Mouse (Mus musculus) midbrain, embryonic 10.5 days (tissue): Measurements from ENCODE around the gene 4930503B20Rik. TPM values are rescaled to one million over a fixed set of nuclear protein-coding genes. Genes with fewer than 3 reads are reported as not detected.

Experiments used
- DNase-seq: peaks from one replicate; pipeline ENCODE4 v3.0.0-alpha.2; 2017; ENCODE audit warnings: low spot score
- H3K27ac ChIP-seq: fragments of 300-500 bp; sonication (generic); replicated peaks from 2 replicates; pipeline ENCODE4 v1.5.1; 2016; ENCODE audit warnings: mild to moderate bottlenecking
- H3K27me3 ChIP-seq: fragments of 300-500 bp; sonication (generic); 2 replicates; pipeline ENCODE4 v1.6.1; 2016; ENCODE audit warnings: low read depth, mild to moderate bottlenecking; ENCODE audit not compliant: poor library complexity, severe bottlenecking
- H3K36me3 ChIP-seq: fragments of 300-500 bp; sonication (generic); 2 replicates; pipeline ENCODE4 v1.6.1; 2016; ENCODE audit warnings: mild to moderate bottlenecking, moderate library complexity
- H3K4me1 ChIP-seq: fragments of 300-500 bp; sonication (generic); 2 replicates; pipeline ENCODE4 v1.6.1; 2016
- H3K4me3 ChIP-seq: fragments of 300-500 bp; sonication (generic); 2 replicates; pipeline ENCODE4 v1.5.1; 2016; ENCODE audit warnings: mild to moderate bottlenecking, moderate library complexity
- H3K9me3 ChIP-seq: fragments of 300-500 bp; sonication (generic); replicated peaks from 2 replicates; pipeline ENCODE4 v1.6.1; 2016; ENCODE audit warnings: mild to moderate bottlenecking
- WGBS: fragments of 180-500 bp; shearing (Covaris S2); methylation state at CpG from one replicate; pipeline ENCODE4 v1.1.7; 2016; 5-methylcytosine and 5-hydroxymethylcytosine counted together
- polyA plus RNA-seq: library from polyadenylated mRNA; unstranded; fragments of >200 nt; fragmentation: Nextera tagmentation; extraction: Ambion mirVana; gene quantifications from 2 replicates; pipeline ENCODE4 v1.2.1, GENCODE M21; 2016

The 4930503B20Rik gene
- polyA plus RNA-seq, 1 experiment from 2014 or later, result not detected

DNA sequence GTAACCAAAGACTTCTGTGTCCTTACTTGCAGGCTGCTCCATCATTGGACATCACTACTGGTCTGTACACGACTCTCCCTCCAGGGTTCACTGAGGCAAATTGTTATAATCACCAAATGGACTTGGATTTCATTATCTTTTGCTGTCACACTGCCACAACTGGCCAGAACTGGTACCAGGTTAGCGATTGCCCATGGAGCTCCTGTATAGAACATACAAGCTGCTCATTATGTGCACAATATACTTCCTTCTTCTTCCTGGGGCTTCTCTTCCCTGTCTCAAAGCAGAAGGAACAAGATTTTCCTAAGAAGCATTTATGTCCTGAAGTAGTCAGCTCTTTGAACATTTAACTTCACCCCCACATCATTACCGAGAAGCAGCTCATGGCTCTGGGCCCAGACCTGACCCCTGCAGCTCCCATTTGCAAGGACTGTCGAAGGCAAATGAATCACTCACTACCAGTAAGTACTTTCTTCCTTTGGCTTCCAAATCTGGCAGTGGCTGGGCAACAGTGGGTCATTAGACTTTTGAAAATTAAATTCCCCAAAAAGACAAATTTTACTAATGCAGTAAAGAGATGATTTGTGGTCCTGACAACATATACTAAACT is 9.2 kb downstream of the 4930503B20Rik start:
- no peaks in the 10 kb centered on the region for H3K9me3 ChIP-seq
- 63% methylated on average over 4 of the region's 4 CpGs for WGBS

DNA sequence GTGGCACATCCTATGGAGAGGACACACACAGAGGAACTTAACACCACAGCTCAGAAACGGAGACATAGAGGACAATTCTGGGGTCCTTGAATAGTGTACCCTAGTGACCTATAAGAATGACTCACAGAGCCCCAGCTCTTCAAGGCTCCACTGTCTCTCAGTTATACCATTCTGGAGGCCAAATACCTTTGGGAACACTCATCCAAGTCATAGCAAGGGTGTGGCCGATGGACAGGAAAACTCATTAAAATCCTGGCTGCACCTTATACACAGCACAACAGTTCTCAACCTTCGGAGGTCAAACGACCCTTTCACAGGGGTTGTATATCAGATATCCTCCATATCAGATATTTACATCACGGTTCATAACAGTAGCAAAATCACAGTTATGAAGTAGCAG is 18.6 kb downstream of the 4930503B20Rik start:
- WGBS, result 85% methylated on average over 5 of the region's 5 CpGs
- H3K27me3 ChIP-seq, result no peaks in the 10 kb centered on the region

More for the DNA sequence above, 9.2 kb downstream of the 4930503B20Rik start:
- no peaks in the 10 kb centered on the region for H3K27me3 ChIP-seq
- DNase-seq, result no peak
- H3K27ac ChIP-seq, result no peak overlapping the region
- no peaks in the 10 kb centered on the region for H3K36me3 ChIP-seq
- H3K4me1 ChIP-seq, result no peaks in the 10 kb centered on the region
- no peak overlapping the region for H3K4me3 ChIP-seq

DNA sequence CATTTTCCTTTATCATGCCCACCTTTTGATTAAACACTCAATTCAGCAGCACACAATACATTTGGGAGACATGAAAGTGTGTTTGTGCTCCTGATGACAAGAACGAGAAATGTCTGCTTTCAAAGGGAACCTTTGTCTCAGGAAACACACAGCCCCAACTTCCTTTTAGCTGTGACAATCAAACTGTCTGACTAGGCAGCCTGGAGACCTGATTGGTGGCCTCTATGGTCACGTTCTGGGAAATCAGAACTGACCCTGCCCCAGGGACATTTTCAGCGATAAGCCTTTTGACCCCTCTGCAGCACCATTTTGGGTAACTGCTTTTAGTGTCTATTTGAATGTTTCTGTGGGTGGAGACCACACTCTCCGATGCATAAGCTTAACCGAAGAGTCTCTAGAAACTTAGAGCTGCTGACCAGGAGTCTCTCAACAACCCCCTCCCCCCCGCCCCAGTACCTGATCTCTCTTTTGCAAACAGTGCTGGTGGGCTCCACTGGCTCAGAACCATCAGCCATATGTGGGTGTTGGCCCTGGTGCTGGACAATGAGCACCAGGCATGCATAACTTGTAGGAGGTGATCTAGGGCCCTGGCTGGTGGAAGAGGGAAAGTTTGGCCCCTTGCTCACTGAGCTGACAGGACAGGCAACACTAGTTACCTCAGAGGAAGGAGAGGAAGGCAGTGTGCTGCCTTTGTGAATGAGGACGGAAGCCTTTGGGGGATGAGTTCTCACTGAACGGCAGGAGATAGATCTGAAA is 22.7 kb downstream of the 4930503B20Rik start:
- H3K4me1 ChIP-seq, result peaks cover 6% of the 10 kb centered on the region
- H3K27ac ChIP-seq, result 0 out of 2 replicates have a peak overlapping the region, but pooled peaks have one; percentile 6
- H3K4me3 ChIP-seq, result no peak overlapping the region
- no peaks in the 10 kb centered on the region for H3K9me3 ChIP-seq
- H3K27me3 ChIP-seq, result no peaks in the 10 kb centered on the region
- no peak for DNase-seq
- WGBS, result 77% methylated on average over 8 of the region's 8 CpGs
- no peaks in the 10 kb centered on the region for H3K36me3 ChIP-seq

More for the DNA sequence above, 18.6 kb downstream of the 4930503B20Rik start:
- H3K9me3 ChIP-seq, result no peaks in the 10 kb centered on the region
- no peak for DNase-seq
- no peak overlapping the region for H3K4me3 ChIP-seq
- peaks cover 6% of the 10 kb centered on the region for H3K4me1 ChIP-seq
- H3K36me3 ChIP-seq, result no peaks in the 10 kb centered on the region
- H3K27ac ChIP-seq, result no peak overlapping the region

DNA sequence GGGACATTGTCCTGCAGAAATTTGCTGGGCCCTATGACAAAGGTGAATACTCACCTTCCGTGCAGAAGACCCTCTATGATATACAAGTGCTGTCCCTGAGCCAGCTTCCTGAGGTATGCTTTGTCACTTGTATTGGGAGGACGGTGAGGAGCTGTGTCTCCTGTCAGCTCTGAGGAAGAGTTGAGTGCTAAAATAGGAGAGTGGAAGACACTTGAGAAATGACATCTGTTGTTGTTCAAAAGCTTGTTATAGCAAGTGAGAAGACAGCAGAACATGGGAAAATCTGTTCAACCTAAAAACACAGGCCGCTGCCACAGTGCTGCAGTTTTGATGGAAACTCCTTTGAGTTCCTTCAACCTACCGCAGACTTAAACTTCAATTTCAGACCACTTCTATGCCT is 25.4 kb downstream of the 4930503B20Rik start:
- Histone ChIP-seq H3K36me3 (no peaks in the 10 kb centered on the region), H3K4me1 (peaks cover 6% of the 10 kb centered on the region), H3K4me3 (no peak overlapping the region), H3K27me3 (no peaks in the 10 kb centered on the region), H3K9me3 (no peaks in the 10 kb centered on the region), H3K27ac (no peak overlapping the region)
- WGBS, result 94% methylated on average over 4 of the region's 4 CpGs
- DNase-seq, result no peak

DNA sequence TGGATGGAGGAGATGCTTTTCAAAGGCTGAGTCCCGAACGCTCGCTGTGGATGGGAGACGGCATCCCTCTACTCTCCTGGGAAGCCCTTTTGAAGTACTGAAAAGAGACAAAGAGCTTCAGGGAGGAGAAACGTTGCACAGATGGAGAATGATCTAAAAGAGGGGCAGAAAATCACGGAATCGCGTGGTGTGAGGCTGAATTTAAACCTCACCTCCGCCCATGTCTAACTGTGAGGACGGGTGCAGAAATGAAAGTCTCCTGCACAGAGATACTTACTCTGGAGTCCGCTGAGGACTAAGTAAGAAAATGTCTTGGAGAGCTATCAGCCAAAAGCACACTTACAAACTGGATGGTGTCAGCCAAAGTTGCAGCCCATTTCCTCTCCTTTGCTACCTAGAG is 29.2 kb downstream of the 4930503B20Rik start:
- no peak overlapping the region for H3K27ac ChIP-seq
- no peaks in the 10 kb centered on the region for H3K27me3 ChIP-seq
- 87% methylated on average over 11 of the region's 11 CpGs for WGBS
- DNase-seq, result no peak
- H3K36me3 ChIP-seq, result no peaks in the 10 kb centered on the region
- no peaks in the 10 kb centered on the region for H3K4me1 ChIP-seq
- no peaks in the 10 kb centered on the region for H3K9me3 ChIP-seq
- no peak overlapping the region for H3K4me3 ChIP-seq

DNA sequence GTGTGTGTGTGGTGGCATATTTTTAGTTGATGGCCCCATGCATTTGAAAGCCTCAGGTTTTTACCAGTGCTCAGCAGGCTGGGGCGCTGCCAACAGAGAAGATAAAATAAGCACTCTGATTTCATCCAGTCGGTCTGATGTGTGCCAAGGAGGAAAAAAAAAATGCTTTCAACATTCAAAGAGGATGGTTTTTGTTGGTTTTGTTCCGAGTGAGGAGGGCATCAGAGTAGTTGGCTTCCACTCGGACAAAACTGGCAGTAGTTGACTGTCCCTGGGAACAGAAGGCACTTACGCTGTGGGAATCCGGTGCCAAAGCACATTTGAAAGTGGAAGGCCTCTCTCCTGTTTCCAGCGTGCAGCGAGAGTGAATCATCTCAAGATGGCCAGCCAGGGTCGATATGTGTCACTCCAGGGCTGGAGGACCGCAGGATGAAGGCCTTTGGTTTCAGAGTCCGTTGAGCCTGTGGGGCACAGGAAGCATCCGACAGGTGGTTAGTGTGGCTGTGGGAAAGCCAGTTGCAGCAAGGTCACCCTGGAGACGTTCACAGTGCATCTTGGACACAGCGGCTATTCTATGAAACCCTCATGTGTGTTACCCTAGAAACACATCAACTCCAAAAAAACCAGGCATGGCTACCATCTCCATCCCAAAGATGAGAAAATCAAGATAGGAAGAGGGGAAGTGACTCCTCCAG is 30.4 kb downstream of the 4930503B20Rik start:
- WGBS, result 91% methylated on average over 14 of the region's 14 CpGs
- H3K4me1 ChIP-seq, result no peaks in the 10 kb centered on the region
- no peak overlapping the region for H3K27ac ChIP-seq
- H3K9me3 ChIP-seq, result no peaks in the 10 kb centered on the region
- no peak for DNase-seq
- no peaks in the 10 kb centered on the region for H3K27me3 ChIP-seq
- no peaks in the 10 kb centered on the region for H3K36me3 ChIP-seq
- H3K4me3 ChIP-seq, result no peak overlapping the region

DNA sequence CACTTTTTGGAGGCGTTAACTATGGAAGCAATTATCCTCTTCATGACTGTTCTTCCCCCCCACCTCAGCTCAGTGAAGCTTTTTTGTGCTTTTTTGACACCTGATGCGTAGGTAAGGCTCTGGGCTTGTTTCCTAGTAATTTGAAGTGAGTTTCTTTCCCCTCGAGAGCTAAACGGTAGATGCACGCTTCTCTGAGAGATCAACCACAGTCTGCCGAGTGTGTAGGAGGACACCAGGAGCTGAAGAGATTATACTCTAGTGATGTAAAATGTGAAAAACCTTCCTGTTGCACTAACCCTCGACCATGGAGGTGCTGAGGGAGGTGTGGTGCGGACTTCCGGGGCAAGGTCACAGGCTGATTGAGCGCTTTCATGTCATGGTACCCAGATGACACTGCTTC is 31.0 kb downstream of the 4930503B20Rik start:
- no peaks in the 10 kb centered on the region for H3K4me1 ChIP-seq
- no peaks in the 10 kb centered on the region for H3K27me3 ChIP-seq
- no peak overlapping the region for H3K4me3 ChIP-seq
- no peaks in the 10 kb centered on the region for H3K9me3 ChIP-seq
- 90% methylated on average over 10 of the region's 10 CpGs for WGBS
- DNase-seq, result no peak
- H3K27ac ChIP-seq, result no peak overlapping the region
- H3K36me3 ChIP-seq, result no peaks in the 10 kb centered on the region

DNA sequence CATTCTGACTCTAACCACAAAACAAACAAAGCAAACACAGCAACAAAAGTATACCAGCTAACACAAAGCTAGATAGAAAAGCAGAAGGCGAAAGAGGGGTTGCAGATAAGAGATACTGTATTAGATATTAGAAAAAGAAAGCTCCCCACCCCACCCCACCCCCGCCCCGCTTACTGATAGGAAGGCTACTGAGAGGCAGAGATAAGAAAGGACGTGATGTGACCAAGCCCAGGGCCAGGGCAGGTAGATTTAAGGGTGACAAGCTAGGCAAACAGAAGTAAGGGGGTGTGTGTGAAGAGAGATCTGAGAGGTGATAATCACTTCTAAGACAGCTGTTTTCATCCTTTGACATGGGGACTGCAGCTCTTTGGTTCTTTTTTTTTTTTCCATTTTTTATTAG is 32.8 kb downstream of the 4930503B20Rik start:
- no peak overlapping the region for H3K4me3 ChIP-seq
- H3K9me3 ChIP-seq, result no peaks in the 10 kb centered on the region
- H3K4me1 ChIP-seq, result no peaks in the 10 kb centered on the region
- no peaks in the 10 kb centered on the region for H3K27me3 ChIP-seq
- no peak overlapping the region for H3K27ac ChIP-seq
- 86% methylated on average over 4 of the region's 4 CpGs for WGBS
- DNase-seq, result no peak
- H3K36me3 ChIP-seq, result no peaks in the 10 kb centered on the region

DNA sequence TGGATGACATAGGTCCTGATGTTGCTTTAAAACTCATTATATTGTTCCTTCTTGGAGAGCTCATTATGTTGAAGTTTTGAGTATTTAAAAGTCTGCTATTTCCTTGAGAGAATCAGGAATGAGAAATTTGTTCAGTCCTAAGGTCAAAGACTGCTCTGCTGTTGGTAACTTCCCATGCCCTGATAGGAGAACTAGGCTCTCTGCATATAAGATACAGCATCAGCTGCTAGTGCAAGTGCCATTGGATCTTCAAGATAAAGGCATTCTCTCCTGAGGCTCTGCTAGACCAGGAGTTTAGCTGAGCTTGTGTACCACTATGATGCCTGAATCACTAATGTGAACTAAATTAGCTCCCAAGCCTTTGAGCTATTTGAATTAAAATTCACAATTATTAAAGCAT is 33.2 kb downstream of the 4930503B20Rik start:
- Histone ChIP-seq H3K36me3 (no peaks in the 10 kb centered on the region), H3K27ac (no peak overlapping the region), H3K4me3 (no peak overlapping the region), H3K4me1 (no peaks in the 10 kb centered on the region), H3K27me3 (no peaks in the 10 kb centered on the region), H3K9me3 (no peaks in the 10 kb centered on the region)
- no peak for DNase-seq

DNA sequence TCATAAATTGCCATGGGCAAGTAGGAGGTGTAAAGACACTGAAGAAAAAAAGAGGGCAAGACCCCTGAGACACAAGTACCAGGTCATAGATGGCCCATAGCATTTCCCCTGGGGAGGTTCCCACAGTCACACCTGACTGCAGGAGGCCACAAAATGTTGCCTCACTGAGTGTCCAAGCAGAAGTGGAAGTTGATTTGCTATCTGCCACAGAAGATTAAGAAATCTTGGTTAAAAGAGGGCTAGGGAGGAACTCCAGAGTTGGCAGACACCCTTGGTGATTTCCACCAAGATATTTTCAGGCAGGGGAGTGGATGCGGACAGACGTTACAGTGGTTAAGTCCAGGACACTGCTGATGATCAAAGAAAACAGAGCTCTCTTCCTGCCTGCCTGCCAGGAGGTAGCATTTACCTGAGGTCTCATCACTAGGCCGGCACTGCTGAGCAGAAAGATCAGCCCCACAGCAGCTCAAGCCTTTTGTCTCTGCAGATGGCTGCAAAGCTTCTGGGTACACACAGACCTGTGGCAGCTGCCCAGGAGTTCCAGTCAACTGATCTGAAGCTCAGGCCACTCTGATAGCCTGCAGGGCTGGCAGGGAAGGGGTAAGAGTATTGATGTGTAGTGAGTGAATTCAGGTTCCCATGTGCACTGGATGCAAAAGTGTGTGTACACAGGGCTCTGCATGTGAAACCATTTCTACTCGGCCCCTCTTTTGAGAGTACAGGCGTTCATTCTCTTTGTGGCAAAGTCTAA is 34.4 kb downstream of the 4930503B20Rik start:
- H3K36me3 ChIP-seq, result no peaks in the 10 kb centered on the region
- WGBS, result 80% methylated on average over 5 of the region's 5 CpGs

DNA sequence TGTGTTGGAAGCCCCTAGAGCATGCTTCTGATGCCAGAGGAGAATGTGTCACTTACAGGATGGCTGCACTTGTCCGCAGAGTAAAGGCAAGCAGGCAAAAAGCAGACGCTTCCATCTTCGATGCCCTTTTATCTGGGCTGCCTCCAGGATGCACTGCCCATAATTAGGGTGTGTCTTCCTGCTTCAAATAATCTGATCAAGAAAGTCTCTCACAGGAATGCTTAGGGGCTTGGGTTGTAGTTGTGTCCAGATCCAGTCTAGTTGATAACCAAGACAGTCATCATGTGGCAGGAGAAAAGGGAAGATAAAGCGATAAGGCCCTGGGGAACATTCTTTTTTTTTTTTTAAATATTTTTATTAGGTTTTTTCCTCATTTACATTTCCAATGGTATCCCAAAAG is 35.6 kb downstream of the 4930503B20Rik start, which contains the start of gene Dnase2b:
Gene Dnase2b (minus strand): TSS at position 101 of the 400 bp plus-strand sequence.
- Histone ChIP-seq H3K4me1 (no peaks in the 10 kb centered on the region), H3K4me3 (no peak within 1 kb of the TSS), H3K27ac (no peak within 1 kb of the TSS), H3K9me3 (no peaks in the 10 kb centered on the region), H3K27me3 (no peaks in the 10 kb centered on the region), H3K36me3 (no peaks in the 10 kb centered on the region)
- WGBS, result 91% methylated on average over 4 of the region's 4 CpGs
- no peak for DNase-seq

More for the DNA sequence above, 34.4 kb downstream of the 4930503B20Rik start:
- no peaks in the 10 kb centered on the region for H3K4me1 ChIP-seq
- no peaks in the 10 kb centered on the region for H3K27me3 ChIP-seq
- no peak for DNase-seq
- no peaks in the 10 kb centered on the region for H3K9me3 ChIP-seq
- H3K27ac ChIP-seq, result no peak overlapping the region
- H3K4me3 ChIP-seq, result no peak overlapping the region

DNA sequence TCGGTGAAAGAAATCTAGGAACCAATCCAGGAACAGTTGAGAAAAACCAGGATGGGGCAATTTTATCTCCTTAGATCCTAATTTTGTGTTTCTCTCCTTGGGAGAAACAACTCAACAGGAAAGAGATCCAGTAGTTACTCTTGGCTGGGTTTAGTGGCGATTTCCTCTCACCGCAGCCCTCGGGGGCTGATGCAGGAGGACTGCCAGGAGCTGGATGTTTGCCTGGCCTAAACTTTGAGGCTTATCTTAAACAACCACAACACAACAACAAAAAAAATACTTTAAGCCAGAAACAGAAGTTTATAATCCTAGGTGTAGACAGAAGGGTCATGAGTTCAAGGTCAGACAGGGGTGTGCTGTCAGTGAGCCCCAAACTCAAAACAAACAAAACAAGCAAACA is 39.3 kb downstream of the 4930503B20Rik start:
- peaks cover 8% of the 10 kb centered on the region for H3K4me1 ChIP-seq
- no peaks in the 10 kb centered on the region for H3K27me3 ChIP-seq
- no peaks in the 10 kb centered on the region for H3K36me3 ChIP-seq
- H3K9me3 ChIP-seq, result no peaks in the 10 kb centered on the region
- no peak overlapping the region for H3K27ac ChIP-seq
- DNase-seq, result no peak
- no peak overlapping the region for H3K4me3 ChIP-seq
- 86% methylated on average over 4 of the region's 4 CpGs for WGBS
